Mouse (Mus musculus) limb, embryonic 10.5 days (tissue): ENCODE data around the gene Hyal1. TPM values are rescaled to one million over a fixed set of nuclear protein-coding genes. Genes with fewer than 3 reads are reported as not detected.

ENCODE experiments used
- DNase-seq: peaks from one replicate; pipeline ENCODE4 v3.0.0-alpha.2; 2017; ENCODE audit warnings: low spot score
- H3K27ac ChIP-seq: fragments of 300-500 bp; sonication (generic); 2 replicates; pipeline ENCODE4 v1.5.1; 2016; ENCODE audit warnings: mild to moderate bottlenecking
- H3K27me3 ChIP-seq: fragments of 300-500 bp; sonication (generic); 2 replicates; pipeline ENCODE4 v1.6.1; 2016; ENCODE audit warnings: low read depth, mild to moderate bottlenecking; ENCODE audit not compliant: poor library complexity, severe bottlenecking
- H3K36me3 ChIP-seq: fragments of 300-500 bp; sonication (generic); 2 replicates; pipeline ENCODE4 v1.6.1; 2016; ENCODE audit warnings: mild to moderate bottlenecking, moderate library complexity
- H3K4me1 ChIP-seq: fragments of 300-500 bp; sonication (generic); 2 replicates; pipeline ENCODE4 v1.6.1; 2016
- H3K4me3 ChIP-seq: fragments of 300-500 bp; sonication (generic); 2 replicates; pipeline ENCODE4 v1.5.1; 2016; ENCODE audit warnings: mild to moderate bottlenecking, moderate library complexity
- H3K9me3 ChIP-seq: fragments of 300-500 bp; sonication (generic); replicated peaks from 2 replicates; pipeline ENCODE4 v1.6.1; 2016; ENCODE audit warnings: mild to moderate bottlenecking
- whole genome bisulfite sequencing: fragments of 180-500 bp; shearing (Covaris S2); methylation state at CpG from one replicate; pipeline ENCODE4 v1.1.7; 2016; 5-methylcytosine and 5-hydroxymethylcytosine counted together
- polyA plus RNA-seq: library from polyadenylated mRNA; unstranded; fragments of >200 nt; fragmentation: Nextera tagmentation; extraction: Ambion mirVana; gene quantifications from 2 replicates; pipeline ENCODE4 v1.2.1, GENCODE M21; 2016

The Hyal1 gene
- polyA plus RNA-seq, 1 experiment from 2014 or later, result 10.2 TPM

- Histone ChIP-seq H3K9me3 (no peaks in the 10 kb centered on the region), H3K4me1 (peaks cover 53% of the 10 kb centered on the region), H3K4me3 (no peak overlapping the region), H3K27me3 (peaks cover 15% of the 10 kb centered on the region), H3K27ac (no peak overlapping the region), H3K36me3 (peaks cover 35% of the 10 kb centered on the region)
- no peak for DNase-seq
- 97% methylated on average over 17 of the region's 17 CpGs for WGBS
Observed at GRCm38 (mm10) chr9:107544196-107544700, 32.5 kb upstream of the Hyal1 start.

GRCm38 (mm10) chr9:107544729-107545128 is 32.0 kb upstream of the Hyal1 start:
- H3K27ac ChIP-seq, result no peak overlapping the region
- H3K4me3 ChIP-seq, result no peak overlapping the region
- peaks cover 20% of the 10 kb centered on the region for H3K27me3 ChIP-seq
- H3K36me3 ChIP-seq, result peaks cover 30% of the 10 kb centered on the region
- DNase-seq, result no peak
- peaks cover 58% of the 10 kb centered on the region for H3K4me1 ChIP-seq
- no peaks in the 10 kb centered on the region for H3K9me3 ChIP-seq
- WGBS, result 97% methylated on average over 12 of the region's 12 CpGs

- H3K9me3 ChIP-seq, result no peaks in the 10 kb centered on the region
- H3K36me3 ChIP-seq, result peaks cover 25% of the 10 kb centered on the region
- no peak overlapping the region for H3K4me3 ChIP-seq
- DNase-seq, result no peak
- no peak overlapping the region for H3K27ac ChIP-seq
- WGBS, result 89% methylated on average over 10 of the region's 10 CpGs
- peaks cover 25% of the 10 kb centered on the region for H3K27me3 ChIP-seq
- H3K4me1 ChIP-seq, result peaks cover 62% of the 10 kb centered on the region
Observed at GRCm38 (mm10) chr9:107545199-107545598, 31.5 kb upstream of the Hyal1 start.

- Histone ChIP-seq H3K4me1 (peaks cover 65% of the 10 kb centered on the region), H3K27me3 (peaks cover 29% of the 10 kb centered on the region), H3K36me3 (peaks cover 24% of the 10 kb centered on the region), H3K27ac (no peak overlapping the region), H3K4me3 (no peak overlapping the region), H3K9me3 (no peaks in the 10 kb centered on the region)
- DNase-seq, result peak; percentile 87
- WGBS, result 6% methylated on average over 3 of the region's 3 CpGs
Observed at GRCm38 (mm10) chr9:107545602-107546001, 31.1 kb upstream of the Hyal1 start.

DNA sequence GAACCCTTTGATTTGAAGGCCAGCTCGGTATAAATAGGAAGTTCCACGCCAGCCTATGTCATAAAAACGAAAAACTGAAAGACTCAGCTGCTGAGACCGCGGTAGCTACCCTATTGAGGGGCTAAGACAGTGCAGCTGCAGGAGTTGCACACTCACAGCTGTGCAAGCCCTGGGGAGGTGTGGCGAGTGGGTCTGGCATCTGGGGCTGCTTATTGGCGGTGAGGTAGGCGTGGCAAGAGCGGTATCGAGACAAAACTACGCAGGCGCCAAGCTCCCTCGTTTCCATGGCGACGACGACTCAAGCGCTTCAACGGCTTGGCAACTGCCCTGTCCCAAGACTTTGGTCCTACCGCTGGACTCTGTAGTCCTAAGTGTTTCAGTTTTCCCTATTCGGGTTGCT is 29.7 kb upstream of the Hyal1 start, which contains the start of gene Zmynd10:
Gene Zmynd10 (plus strand): TSS at position 273 of the 400 bp plus-strand sequence.
- Histone ChIP-seq H3K27ac (peak within 1 kb of the TSS; percentile 54; the same call in 1 of the 2 replicates), H3K9me3 (no peaks in the 10 kb centered on the region), H3K4me1 (peaks cover 69% of the 10 kb centered on the region), H3K27me3 (peaks cover 32% of the 10 kb centered on the region), H3K4me3 (peak within 1 kb of the TSS; percentile 39), H3K36me3 (peaks cover 24% of the 10 kb centered on the region)
- 5% methylated on average over 20 of the region's 20 CpGs for WGBS
- peak; percentile 95 for DNase-seq

GRCm38 (mm10) chr9:107547957-107548356 is 28.8 kb upstream of the Hyal1 start:
- H3K4me1 ChIP-seq, result peaks cover 71% of the 10 kb centered on the region

GRCm38 (mm10) chr9:107548820-107549219 is 27.9 kb upstream of the Hyal1 start:
- Histone ChIP-seq H3K27me3 (peaks cover 32% of the 10 kb centered on the region), H3K36me3 (peaks cover 17% of the 10 kb centered on the region), H3K27ac (no peak overlapping the region), H3K4me3 (no peak overlapping the region), H3K9me3 (no peaks in the 10 kb centered on the region), H3K4me1 (peaks cover 72% of the 10 kb centered on the region)
- no peak for DNase-seq
- 87% methylated on average over 10 of the region's 10 CpGs for WGBS

More at GRCm38 (mm10) chr9:107547957-107548356, 28.8 kb upstream of the Hyal1 start:
- Histone ChIP-seq H3K9me3 (no peaks in the 10 kb centered on the region), H3K4me3 (no peak overlapping the region), H3K36me3 (peaks cover 24% of the 10 kb centered on the region), H3K27me3 (peaks cover 32% of the 10 kb centered on the region), H3K27ac (no peak overlapping the region)
- no peak for DNase-seq
- 85% methylated on average over 5 of the region's 5 CpGs for WGBS

DNA sequence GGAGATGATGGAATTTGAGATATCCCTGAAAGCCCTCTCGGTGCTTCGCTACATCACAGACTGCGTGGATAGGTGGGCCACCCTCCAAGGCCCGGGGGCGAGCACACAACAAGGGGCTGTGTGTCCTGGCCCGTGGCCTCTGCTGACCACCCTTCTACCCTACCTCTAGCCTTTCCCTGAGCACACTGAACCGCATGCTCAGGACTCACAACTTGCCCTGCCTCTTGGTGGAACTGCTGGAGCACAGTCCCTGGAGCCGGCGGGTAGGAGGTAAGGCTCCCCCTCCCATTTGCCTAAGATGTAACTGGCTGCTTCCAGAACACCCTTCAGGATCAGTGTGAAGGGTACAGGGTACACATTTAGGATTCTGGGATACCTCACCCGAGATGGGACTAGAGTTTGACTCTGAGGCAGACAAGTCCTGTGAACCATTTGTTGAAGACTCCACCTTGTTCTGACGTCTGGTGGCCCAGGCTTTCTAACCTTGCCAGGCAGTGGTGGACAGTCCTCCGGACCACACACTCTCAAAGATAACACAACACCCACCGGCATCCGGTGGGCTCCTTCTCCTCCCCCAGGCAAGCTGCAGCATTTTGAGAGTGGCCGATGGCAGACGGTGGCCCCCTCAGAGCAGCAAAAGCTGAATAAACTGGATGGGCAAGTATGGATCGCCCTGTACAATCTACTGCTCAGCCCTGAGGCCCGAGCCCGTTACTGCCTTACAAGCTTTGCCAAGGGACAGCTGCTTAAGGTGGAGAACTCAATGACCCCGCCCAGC is 27.2 kb upstream of the Hyal1 start:
- H3K27me3 ChIP-seq, result peaks cover 32% of the 10 kb centered on the region
- peaks cover 10% of the 10 kb centered on the region for H3K36me3 ChIP-seq
- H3K4me3 ChIP-seq, result no peak overlapping the region
- 85% methylated on average over 20 of the region's 20 CpGs for WGBS
- no peaks in the 10 kb centered on the region for H3K9me3 ChIP-seq
- no peak overlapping the region for H3K27ac ChIP-seq
- peaks cover 79% of the 10 kb centered on the region for H3K4me1 ChIP-seq
- no peak for DNase-seq

GRCm38 (mm10) chr9:107550491-107551116 is 26.1 kb upstream of the Hyal1 start:
- H3K4me3 ChIP-seq, result peak overlapping the region; percentile 83
- peaks cover 83% of the 10 kb centered on the region for H3K4me1 ChIP-seq
- H3K9me3 ChIP-seq, result no peaks in the 10 kb centered on the region
- 20% methylated on average over 23 of the region's 23 CpGs for WGBS
- DNase-seq, result peak; percentile 42
- H3K27me3 ChIP-seq, result peaks cover 32% of the 10 kb centered on the region
- peak overlapping the region; percentile 88 for H3K27ac ChIP-seq
- H3K36me3 ChIP-seq, result no peaks in the 10 kb centered on the region

DNA sequence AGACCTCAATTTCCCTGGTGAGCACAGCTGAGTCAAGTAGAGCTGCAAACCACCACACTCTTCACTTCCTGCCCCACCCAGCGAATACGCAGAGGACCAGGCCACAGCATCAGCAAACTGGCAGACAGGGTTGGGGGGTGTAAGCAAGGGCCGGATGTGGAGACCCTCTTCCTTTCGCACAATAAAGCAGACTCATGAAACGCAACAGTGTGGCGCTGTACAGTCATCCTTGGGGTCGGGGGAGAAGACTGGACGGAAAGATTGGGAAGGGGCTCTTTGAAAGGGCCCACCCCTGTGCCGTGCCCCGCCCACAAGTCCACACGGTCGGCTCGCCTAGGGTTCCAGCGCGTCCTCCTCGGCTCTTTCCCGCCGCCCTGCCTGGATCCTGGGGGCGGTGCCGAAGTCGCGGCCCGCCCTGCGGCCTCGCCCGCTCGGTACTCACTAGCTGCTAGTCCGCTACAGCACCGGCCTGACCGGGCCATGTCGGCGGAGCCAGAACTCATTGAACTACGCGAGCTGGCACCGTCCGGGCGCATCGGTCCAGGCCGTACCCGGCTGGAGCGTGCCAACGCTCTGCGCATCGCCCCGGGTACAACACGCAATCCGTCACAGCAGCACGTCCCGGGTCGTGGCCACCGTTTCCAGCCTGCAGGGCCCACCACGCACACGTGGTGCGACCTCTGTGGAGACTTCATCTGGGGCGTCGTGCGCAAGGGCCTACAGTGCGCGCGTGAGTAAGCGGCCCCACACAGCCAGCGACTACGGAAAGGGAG is 25.4 kb upstream of the Hyal1 start, which contains the start of gene Rassf1:
Gene Rassf1 (plus strand): TSS at position 439 of the 773 bp plus-strand sequence.
- H3K36me3 ChIP-seq, result no peaks in the 10 kb centered on the region
- H3K9me3 ChIP-seq, result no peaks in the 10 kb centered on the region
- H3K27ac ChIP-seq, result peak within 1 kb of the TSS; percentile 88
- H3K4me1 ChIP-seq, result peaks cover 84% of the 10 kb centered on the region
- DNase-seq, result peak; percentile 85
- under 1% methylated on average over 61 of the region's 63 CpGs for WGBS
- peak within 1 kb of the TSS; percentile 83 for H3K4me3 ChIP-seq
- peaks cover 32% of the 10 kb centered on the region for H3K27me3 ChIP-seq

- Histone ChIP-seq H3K4me3 (peak overlapping the region; percentile 83), H3K4me1 (peaks cover 83% of the 10 kb centered on the region), H3K9me3 (no peaks in the 10 kb centered on the region), H3K36me3 (peaks cover 6% of the 10 kb centered on the region), H3K27ac (peak overlapping the region; percentile 88), H3K27me3 (peaks cover 32% of the 10 kb centered on the region)
- DNase-seq, result no peak
- WGBS, result 5% methylated on average over 8 of the region's 8 CpGs
Observed at GRCm38 (mm10) chr9:107551890-107552355, 24.8 kb upstream of the Hyal1 start.

GRCm38 (mm10) chr9:107552690-107553393 is 23.9 kb upstream of the Hyal1 start:
- Histone ChIP-seq H3K4me3 (peak overlapping the region; percentile 83), H3K27me3 (peaks cover 29% of the 10 kb centered on the region), H3K9me3 (no peaks in the 10 kb centered on the region), H3K4me1 (peaks cover 73% of the 10 kb centered on the region), H3K27ac (peak overlapping the region; percentile 93), H3K36me3 (peaks cover 15% of the 10 kb centered on the region)
- 82% methylated on average over 5 of the region's 5 CpGs for WGBS
- DNase-seq, result no peak
